Mouse (Mus musculus) cerebellum, adult 11 months (tissue): ENCODE results near the gene Uba7.

Experiments used
- DNase-seq: peaks from one replicate; pipeline ENCODE4 v3.0.0; 2022

Uba7 gene

DNA sequence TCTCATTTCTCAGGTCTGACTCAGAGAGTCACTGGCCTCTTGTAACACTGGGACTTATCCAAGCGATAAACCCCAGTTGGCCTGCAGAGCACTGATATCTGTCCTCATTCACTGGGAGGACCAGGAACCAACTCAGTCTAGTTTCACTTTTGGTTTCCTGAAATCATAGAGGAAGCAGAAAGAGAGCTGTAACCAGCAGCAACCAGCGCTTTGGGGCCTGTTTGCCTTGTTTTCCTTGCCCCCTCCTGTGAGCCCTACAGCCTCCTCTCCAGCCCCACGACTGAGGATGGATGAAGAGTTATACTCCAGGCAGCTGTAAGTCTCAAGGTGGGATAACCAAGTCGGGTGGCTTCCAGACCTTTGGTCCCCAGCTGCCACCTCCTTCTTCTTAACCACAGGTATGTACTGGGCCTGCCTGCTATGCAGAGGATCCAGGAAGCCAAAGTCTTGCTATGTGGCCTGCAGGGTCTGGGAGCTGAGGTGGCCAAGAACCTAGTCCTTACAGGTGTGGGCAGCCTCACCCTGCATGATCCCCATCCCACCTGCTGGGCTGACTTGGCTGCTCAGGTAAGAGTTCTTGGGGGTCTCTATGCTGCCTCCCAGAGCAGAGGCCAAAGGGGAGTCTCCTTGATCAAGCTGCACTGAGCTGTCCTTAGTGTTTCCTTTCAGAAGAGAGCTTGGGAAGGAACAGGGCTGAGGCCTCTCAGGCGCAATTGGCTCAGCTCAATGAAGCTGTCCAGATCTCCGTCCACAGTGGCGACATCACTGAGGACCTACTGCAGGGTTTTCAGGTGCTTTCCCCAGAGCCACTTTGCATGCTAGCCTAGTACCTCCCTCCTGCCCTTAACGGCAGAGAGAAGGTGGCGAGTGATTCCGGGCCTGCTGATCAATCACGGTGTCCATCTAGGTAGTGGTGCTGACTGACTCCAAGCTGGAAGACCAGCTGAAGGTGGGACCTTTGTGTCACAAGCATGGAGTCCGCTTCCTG lies at the start of gene Uba7:
TSS of gene Uba7 (plus strand) at position 107 of the 988 bp plus-strand sequence.
- DNase-seq = no peak

DNA sequence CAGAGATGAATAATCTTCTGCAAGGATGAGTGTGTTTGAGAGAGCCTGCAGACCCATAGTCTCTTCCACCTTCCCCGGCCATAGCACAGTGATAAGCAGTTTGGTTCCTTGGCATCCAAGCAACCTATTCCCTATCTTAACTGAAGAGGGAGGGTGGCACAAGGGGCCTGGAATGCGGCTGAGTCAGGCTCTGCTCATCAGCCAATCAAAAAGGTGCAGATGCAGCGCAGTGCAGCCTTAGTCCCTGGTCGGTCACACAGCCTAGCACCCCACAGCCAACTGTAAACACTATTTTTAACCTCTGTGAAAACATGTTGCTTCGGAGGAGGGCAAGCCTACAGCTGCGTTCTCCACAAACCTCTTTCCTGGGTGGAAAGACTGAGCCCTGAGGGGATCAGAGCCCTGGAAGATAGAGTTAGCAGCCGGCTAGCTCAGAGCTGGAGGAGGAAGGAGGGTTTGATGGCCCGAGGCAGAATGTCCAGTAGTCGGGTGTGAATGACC lies 48.3 kb upstream of the Uba7 start:
- DNase-seq = no peak

DNA sequence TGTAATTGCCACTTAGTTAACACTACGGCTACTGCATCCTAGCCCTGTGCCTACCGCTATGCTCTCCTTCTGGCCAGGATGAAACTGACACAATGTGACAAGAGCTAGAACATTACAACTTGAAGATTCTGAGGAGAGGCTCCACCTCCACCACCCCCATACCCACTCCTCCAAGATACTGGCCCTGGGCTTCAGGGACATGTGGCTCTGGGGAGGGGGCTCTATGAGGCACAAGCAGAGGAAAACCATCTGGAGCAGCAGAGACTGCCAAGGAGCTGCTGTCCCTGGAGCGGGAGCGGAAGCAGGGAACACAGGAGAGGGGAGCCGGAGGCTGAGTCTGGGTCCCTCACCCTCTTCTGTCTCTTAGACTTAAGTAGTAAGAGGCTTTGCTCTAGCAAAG lies 47.6 kb upstream of the Uba7 start:
- DNase-seq = no peak

DNA sequence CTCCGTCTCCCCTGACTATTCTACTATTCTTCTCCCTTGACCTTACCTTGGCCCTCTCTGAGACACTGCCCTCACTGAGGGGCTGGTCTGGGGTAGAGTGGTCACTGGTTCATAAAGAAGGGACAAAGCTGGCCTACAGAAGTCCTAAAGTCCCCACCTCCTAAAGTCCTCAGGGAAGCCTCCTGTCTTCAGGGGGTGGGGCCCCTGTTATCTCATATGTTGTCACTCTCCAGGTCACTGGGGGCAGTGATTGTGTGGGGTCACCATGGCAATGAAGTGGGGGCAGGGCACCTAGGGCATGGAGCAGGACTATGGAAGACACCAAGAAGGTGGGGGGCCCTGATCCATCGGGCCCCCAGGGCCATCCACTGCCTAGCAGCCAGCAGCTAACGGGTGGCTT lies 47.1 kb upstream of the Uba7 start, which contains the start of gene Actl11:
TSS of gene Actl11 (plus strand) at position 301 of the 400 bp plus-strand sequence.
- DNase-seq = no peak

DNA sequence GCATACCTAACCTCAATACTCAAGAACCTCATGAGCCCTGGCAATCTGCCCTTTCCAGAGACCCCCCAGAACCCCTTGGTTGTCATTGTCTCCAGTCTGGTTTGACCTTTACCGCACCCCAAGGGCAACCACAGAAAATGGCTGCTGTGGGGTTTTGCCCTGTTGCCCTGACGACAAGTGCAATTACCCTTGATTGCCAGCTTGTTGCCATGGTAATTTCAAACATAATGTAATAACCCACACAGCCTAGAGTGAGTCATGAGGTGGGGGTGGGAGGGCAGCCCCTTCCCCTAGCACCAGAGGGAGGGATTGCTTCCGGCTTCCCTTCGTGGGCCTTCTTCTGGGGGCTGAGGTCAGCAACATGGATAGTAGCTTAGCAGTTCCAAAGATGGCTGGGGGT lies 43.1 kb upstream of the Uba7 start:
- DNase-seq = no peak

DNA sequence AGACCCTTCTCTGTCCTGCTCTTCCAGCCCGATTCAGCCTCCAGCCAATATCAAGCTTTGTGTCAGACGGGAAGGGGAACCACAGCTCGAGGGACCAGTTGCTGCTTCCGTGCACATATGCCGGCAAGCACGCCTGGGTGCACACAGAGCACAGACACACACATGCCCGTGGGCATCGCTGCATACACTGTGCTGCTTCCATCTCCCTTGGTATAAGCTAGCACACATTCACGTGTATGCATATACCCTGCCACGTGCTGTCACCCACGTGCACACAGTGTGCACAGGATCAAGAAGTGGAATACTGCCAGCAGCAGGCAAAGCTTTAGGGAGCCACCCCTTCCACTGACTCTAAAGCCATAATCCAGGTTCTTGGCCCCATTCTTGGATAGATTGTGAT lies 41.2 kb upstream of the Uba7 start:
- no peak for DNase-seq

DNA sequence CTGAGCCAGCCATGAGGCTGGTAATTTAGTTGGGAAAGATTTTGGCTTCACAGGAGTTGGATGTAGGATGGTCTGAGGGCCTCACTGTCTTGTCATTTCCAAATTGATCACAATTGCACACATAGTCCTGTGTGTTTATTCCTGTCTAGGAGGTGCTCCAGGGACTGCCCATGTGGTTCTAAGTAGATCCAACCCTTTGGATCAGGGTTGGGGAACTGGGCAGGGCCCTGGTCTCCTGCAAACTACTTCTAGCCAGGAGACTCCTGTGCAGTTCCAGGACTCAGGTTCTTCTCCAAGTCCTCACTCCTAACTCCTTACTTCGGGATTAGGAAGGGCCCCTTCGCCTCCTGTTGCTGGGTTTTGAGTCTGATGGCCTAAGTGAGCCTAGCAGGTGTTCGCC lies 39.9 kb upstream of the Uba7 start, which contains the start of gene Camkv:
TSS of gene Camkv (plus strand) at position 301 of the 400 bp plus-strand sequence.
- no peak for DNase-seq

DNA sequence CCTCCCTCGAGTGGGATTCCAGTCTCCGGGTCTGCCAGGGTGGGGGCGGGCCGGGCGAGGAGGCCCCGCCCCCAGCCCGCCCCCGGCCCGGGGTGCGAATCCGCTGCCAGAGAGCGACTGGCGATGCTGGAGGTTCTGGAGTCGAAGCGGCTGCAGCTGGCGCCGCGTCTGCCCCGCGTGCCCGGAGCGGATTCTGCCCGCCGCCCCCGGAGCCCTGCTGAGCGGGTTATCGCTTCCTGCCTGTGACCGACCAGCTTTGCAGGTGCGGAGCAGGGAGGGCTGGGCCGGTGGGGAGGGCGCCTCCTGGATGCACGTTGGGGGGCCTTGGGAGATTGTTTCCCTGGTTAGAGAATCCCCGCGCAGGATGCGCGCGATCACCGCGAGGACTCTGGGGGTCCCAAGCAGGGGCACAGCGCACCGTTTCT lies 39.5 kb upstream of the Uba7 start:
- no peak for DNase-seq

DNA sequence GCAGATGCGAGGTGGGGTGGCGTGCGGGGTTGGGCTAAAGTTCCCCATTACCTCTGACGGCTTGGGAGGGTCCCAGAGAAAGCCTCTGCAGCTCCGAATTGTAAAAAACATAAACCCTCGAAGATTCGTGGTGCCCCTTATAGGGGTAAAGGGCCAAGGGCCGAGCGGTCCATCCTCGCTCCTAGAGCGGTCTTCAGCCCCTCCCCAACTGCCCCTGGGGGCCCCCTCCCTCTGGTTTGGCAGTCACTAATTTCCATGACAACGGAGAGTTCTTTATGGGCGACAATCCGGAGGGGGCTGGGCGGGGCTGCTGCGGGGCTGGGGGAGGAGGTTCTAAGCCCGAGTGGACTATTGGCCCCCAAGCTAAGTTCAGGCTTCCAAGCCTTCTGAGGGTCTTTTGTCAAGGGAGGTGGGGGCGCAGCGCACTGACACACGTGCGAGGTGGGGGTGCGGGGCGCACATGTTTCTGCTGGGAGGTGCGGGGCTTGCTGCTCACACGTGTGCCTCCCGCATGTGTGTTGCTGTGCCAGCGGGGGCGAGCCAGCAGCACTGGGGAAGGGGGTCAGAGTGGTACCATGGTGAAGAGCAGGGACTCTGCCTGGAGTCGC lies 39.0 kb upstream of the Uba7 start:
- no peak for DNase-seq

DNA sequence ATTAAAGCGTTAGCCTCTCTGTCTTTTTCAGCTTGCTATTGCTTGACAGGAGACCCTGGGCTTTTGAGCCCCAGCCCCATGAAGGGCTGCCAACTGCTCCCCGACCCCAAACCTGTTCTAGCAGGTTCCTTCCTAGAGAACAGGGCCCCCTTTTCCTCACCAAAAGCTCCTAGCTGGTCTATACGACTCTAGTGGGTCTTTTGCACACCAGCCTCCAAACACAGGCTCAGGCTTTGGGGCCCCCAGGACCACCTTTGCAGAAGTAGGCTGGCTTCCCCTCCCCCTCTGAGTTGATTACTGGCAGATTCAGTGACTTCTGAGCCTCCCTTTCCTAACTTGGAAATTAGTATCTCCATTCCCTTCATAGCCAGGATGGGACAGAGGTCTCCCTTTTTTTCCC lies 38.5 kb upstream of the Uba7 start:
- DNase-seq = no peak

DNA sequence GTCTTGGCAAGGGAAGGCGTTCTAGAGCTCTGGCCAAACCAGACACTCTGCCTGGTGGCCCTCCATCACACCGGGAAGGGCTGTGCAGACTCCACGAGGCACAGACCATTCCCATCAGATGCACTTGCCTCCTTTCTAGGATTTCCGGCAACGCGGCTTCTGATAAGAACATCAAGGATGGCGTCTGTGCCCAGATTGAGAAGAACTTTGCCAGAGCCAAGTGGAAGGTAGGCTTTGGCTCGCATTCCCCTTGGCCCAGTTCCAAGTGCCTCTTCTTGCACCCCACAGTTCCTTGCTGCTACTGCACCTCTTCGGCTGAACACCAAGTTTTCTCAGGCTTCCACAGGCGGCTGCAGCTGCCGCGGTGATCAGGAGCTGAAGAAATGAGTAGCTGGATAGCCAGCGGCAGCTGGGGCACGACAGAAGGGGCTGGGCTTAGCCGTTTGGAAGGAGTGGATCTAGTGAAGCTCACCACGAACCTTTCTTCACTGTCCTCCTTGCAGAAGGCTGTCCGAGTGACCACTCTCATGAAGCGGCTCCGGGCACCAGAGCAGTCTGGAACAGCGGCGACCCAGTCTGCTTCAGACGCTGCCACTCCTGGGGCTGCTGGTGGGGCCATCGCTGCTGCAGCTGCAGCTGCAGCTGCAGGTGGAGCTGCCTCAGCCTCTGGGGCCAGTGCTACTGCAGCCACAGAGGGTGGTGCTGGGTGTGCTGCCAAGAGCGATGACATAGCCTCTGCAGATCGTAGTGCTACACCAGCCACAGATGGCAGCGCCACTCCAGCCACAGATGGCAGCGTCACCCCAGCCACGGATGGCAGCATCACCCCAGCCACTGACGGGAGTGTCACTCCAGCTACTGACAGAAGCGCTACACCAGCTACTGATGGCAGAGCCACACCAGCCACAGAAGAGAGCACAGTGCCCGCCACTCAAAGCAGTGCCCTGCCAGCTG lies 27.8 kb upstream of the Uba7 start:
- DNase-seq = peak; percentile 43

DNA sequence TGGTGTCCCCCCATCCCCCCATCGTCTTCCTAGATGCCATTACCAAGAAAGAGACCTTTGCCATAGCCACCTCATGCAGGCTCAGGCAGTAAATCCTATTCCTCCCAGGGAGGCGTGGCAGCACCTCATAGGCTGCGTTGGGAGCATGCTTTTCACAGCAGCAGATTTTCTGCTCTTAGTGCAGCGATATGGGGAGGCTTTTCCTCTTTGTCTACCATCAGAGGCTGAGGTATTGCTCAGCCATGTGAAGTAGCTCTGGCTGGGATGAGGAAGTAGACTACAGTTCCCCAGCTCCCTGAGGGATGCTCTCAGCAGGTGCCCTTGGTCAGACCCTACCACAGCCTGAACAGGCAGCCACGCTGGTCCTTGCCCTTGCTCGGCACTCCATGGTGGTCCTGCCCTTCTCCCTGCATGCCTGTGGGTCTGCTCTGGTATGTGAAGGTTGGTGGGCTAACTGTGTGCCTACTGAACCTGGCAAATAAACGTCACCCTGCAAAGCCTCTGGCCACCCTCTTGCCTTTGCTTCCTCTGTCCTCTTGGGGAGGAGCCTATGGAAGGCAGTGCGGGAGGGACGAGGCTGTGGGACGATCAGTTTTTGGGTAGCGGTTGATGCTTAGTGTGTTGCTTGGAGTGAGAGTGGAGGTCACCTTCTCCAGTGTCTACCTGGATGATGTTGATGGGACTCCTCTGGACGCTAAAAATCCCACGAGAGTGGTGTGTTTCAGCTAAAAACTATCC lies 26.0 kb upstream of the Uba7 start:
- no peak for DNase-seq

DNA sequence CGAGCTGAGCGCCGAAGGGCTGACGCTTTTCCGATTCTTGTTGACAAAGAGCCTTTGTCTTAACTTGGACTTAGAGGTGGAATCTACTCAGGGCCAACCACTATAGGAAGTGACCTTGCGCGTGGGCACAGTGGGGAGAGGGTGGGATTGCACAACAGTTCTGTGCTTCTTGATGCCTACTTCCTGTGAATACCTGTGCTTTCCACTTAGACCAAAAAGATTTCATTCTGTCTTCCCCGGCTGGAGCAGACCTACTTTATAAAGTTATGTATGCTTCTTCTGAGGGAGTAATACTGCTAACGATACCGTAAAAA lies 25.4 kb upstream of the Uba7 start, which contains the start of gene Traip:
TSS of gene Traip (plus strand) at position 215 of the 314 bp plus-strand sequence.
- no peak for DNase-seq

DNA sequence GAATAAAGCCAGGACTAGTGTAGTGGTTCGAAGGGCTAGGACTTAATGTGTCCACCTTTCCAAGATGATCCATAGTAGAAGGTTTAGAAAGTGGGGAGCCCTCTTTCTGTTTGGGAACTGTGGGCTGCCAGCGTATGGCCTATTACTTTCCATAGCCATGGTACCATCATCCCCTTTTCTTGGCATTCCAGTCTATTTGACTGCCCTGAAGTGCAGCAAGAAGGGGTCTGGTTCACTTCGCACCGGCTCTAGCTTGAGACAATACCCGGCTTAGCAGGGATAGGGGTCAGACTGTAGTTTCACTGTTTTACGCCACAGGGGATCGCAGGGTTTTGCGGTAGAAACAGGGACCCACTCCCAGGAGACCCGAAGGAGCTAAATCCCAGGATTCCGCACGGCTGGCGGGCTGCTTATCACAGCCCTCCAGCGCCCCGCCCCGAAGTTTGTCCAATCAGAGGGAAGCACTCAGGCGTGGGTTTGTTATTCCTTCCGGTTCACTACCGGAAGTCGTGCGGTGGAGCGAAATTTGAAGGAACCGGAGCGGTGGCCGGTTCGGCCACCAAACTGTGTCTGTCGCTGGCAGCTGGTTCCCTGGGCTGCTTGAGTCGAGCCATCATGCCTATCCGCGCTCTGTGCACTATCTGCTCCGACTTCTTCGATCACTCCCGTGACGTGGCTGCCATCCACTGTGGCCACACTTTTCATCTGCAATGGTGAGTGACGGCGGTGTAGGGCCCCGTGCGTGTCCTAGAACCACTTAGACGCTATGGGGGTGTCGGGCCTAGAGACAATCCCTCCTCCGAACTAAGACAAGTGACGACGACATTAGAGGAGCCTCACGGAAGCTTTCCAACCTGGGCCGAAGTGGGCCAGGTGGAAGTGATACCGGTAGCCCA lies 24.6 kb upstream of the Uba7 start:
- peak; percentile 87 for DNase-seq

DNA sequence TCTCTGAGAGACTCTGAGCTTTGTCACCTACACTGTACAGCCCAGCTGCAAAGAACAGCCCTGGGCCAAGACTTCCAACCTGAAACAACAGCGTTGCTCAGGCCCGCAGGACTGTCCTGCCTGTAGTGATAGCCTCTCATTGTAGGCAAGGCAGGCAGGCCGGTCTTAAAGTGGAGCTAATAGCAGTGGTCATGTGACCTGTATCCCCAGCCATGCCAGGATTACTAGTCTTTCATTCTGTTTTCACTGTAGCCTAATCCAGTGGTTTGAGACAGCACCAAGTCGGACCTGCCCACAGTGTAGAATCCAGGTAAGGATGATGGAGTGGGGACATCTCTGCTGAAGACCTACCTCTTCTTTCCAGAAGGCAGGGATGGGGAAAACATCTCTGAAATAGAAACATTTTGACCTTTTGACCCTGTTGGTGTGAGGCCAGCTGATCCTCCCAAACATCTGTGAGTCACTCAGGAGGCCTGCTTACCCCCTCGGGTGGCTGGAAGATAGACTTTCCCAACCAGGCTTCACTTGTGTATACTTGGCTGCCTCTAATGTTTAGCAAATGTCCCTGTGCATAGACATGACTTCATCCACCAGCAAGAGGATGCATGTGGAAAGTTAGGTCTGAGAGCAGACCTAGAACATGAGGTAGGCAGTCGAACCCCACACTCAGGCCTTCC lies 19.6 kb upstream of the Uba7 start:
- no peak for DNase-seq

DNA sequence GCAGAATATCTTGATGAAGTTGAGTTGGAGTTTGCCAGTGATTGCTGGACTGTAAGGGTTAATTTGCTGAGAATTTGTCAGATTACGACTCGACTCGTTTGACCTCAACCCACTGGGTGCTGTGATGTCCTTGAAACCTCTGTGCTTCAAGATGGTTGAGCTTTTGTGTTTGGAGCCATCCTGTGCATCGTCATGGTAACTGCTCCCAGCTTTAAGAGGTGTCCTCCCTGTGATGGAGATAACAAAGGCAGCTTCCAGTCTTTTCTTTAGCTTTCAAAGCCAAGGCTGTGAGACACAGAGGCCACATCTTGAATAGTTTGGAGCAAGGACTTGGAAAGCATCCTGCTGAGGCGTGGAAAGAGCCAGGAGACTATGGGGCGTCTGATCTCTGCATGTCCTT lies 18.2 kb upstream of the Uba7 start:
- DNase-seq = no peak

DNA sequence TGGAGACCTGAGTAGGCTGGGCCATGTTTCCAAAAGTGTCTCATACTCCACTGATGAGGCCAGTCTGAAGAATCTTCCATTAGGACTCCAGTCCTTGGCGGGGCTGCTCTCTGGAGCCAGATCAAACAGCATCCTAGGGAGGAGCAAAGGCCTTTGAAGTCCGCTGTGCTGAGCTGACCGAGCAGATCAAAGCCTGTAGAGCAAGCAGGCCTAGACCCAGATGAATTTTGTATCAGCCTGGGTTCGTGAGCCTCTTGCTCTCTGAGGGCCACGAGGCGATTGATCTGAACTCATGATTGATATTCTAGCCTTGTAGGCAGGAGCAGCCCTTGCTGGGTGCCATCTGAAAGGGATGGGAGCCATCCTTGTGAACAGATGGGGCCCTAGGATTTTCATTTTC lies 15.4 kb upstream of the Uba7 start:
- DNase-seq = no peak

DNA sequence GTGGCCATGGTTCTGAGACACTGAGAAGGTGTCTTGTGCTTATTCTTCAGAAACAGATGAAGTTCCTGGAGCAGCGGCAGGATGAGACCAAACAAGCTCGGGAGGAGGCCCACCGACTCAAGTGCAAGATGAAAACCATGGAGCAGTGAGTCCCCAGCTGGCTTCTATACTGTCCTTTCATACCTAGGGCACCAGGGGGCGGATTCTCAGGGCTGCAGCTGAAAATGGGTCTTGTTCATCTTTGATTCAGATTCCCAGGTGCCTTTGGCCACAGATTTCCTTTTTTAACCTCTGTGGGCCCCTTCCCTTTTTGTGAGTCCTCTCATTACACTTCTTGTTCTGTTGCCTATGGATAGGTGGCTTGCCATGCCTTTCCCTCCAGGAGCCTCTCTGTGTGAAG lies 14.4 kb upstream of the Uba7 start:
- DNase-seq = no peak

DNA sequence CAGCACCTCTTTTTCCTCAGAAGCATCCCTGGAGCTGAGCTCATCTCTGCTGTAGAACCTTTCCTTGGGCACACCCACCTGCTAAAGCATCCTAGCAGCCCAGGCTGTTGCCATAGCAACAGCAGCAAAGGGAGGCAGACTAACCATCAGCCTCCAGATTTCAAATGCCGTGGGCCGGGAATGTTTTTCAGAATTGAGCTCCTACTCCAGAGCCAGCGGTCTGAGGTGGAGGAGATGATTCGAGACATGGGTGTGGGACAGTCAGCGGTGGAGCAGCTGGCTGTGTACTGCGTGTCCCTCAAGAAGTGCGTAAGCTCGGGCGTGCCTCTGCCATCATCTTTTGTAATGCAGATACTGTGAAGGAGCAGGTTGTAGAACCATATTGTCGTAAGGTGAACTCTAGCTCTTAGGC lies 13.9 kb upstream of the Uba7 start:
- no peak for DNase-seq

DNA sequence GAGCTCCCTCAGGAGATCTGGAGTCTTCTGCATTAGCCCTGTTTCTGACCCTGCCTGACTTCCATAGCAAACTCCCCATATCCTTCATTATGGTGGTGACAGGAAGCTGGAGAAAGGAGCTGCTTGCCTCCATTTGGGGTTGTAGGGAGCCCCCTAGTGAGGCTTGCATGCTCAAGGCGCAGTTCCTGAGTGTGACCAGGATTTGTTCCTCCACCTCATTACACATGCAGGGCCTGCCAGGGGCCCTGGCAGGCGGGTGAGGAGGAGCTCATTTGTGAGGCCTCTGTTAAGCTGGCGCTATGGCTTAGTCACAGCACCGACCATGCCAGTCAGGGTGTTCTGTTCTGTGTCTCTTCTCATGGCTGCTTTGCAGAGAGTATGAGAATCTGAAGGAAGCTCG lies 13.4 kb upstream of the Uba7 start:
- DNase-seq = no peak
